Comparison of ENCODE assay signal across 10 mouse cellular contexts in the genomic region with DNA sequence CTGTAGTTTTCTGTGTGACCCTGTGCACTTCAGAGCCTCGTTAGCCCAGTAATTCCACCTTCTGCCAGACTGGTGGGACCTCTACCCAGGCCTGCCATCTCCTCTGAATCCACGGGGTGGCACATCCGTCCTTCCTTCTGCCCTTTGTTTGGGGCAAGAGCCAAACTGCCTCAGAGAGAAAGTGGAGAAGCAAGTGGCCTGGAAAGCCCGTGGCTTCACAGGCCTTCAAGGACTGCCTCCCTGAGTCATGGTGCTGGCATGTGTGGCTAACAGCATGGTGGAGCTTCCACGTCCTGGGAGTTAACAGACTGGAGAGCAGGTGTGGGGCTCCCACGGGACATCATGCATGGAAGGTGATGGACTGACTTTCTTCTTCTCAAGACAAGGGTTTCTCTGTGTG. TPM values are rescaled to one million over a fixed set of nuclear protein-coding genes. Genes with fewer than 3 reads are reported as not detected.
DNase-seq lines count a peak whose midpoint lies in the region; ATAC-seq lines count a peak whose summit lies in the region.
"Had no signal": no experiment of that assay in that cellular context is flagged by ENCODE, and none has a peak within 500 bp of the region (broad histone marks: within the 10 kb centered on the region; RNA-seq: fewer than 3 reads in every experiment).

No protein-coding gene starts in this region.

- peaks cover 62% of the 10 kb centered on the region for H3K36me3 ChIP-seq in forebrain, embryonic 12.5 days (replicated peaks)
- H3K36me3 ChIP-seq in forebrain, embryonic 16.5 days (ENCODE audit: control insufficient read depth, insufficient read depth), result peaks cover 16% of the 10 kb centered on the region; the same call in 1 of the 2 replicates
- H3K36me3 ChIP-seq in midbrain, embryonic 13.5 days, result peaks cover 36% of the 10 kb centered on the region

- H3K27me3 ChIP-seq in forebrain, embryonic 12.5 days, result no peaks in the 10 kb centered on the region
- H3K27me3 ChIP-seq in forebrain, embryonic 16.5 days (replicated peaks; ENCODE audit: control insufficient read depth, insufficient read depth, low read length), result no peaks in the 10 kb centered on the region
- no peaks in the 10 kb centered on the region for H3K27me3 ChIP-seq in midbrain, embryonic 13.5 days
- H3K27me3 ChIP-seq: limb, embryonic 15.5 days had no signal

- peak; percentile 97 for DNase-seq in 3T3-L1 (ENCODE audit: low read depth, low spot score)
- DNase-seq in cerebellum, postnatal 10 days, result peak; percentile 70 to 71
- peak; percentile 49 for DNase-seq in kidney, postnatal 10 days
- DNase-seq in right cerebral cortex, adult 2 months (ENCODE audit: low spot score in 2 of 2), result no peak

- 71% methylated on average over 6 of the region's 6 CpGs for WGBS in forebrain, embryonic 12.5 days
- 47% methylated on average over 6 of the region's 6 CpGs for WGBS in forebrain, embryonic 16.5 days
- WGBS in midbrain, embryonic 13.5 days, result 74% methylated on average over 6 of the region's 6 CpGs

- ATAC-seq in forebrain, embryonic 12.5 days (ENCODE audit: low FRiP score), result no peak
- ATAC-seq in forebrain, embryonic 16.5 days, result no peak
- no peak for ATAC-seq in erythroblast, adult 5-6 weeks (replicated peaks; ENCODE audit: low FRiP score, poor library complexity, severe bottlenecking)
- no peak for ATAC-seq in midbrain, embryonic 13.5 days

- H3K9ac ChIP-seq in forebrain, embryonic 12.5 days, result no peak overlapping the region
- no peak overlapping the region for H3K9ac ChIP-seq in forebrain, embryonic 16.5 days (replicated peaks; ENCODE audit: low read depth, low read length)
- H3K9ac ChIP-seq in midbrain, embryonic 13.5 days (replicated peaks), result no peak overlapping the region
- H3K9ac ChIP-seq: limb, embryonic 15.5 days had no signal

- no peak overlapping the region for H3K4me3 ChIP-seq in forebrain, embryonic 12.5 days (replicated peaks)
- H3K4me3 ChIP-seq in forebrain, embryonic 16.5 days (replicated peaks; ENCODE audit: low read length), result no peak overlapping the region
- H3K4me3 ChIP-seq in midbrain, embryonic 13.5 days (replicated peaks), result no peak overlapping the region
- H3K4me3 ChIP-seq: erythroblast, embryonic 14.5 days; limb, embryonic 15.5 days had no signal

- no peak overlapping the region for H3K4me2 ChIP-seq in forebrain, embryonic 12.5 days
- H3K4me2 ChIP-seq in forebrain, embryonic 16.5 days (ENCODE audit: low read length), result no peak overlapping the region
- H3K4me2 ChIP-seq in midbrain, embryonic 13.5 days (replicated peaks), result no peak overlapping the region
- H3K4me2 ChIP-seq: limb, embryonic 15.5 days had no signal

- no peaks in the 10 kb centered on the region for H3K4me1 ChIP-seq in forebrain, embryonic 12.5 days
- peaks cover 7% of the 10 kb centered on the region for H3K4me1 ChIP-seq in forebrain, embryonic 16.5 days (replicated peaks; ENCODE audit: control insufficient read depth, insufficient read depth, low read length)
- H3K4me1 ChIP-seq in midbrain, embryonic 13.5 days (replicated peaks), result no peaks in the 10 kb centered on the region

- H3K9me3 ChIP-seq in forebrain, embryonic 12.5 days, result no peaks in the 10 kb centered on the region
- H3K9me3 ChIP-seq in forebrain, embryonic 16.5 days (ENCODE audit: control insufficient read depth, low read length), result no peaks in the 10 kb centered on the region
- H3K9me3 ChIP-seq in midbrain, embryonic 13.5 days, result no peaks in the 10 kb centered on the region
- H3K9me3 ChIP-seq: limb, embryonic 15.5 days had no signal

- H3K27ac ChIP-seq in forebrain, embryonic 12.5 days, result 0 out of 2 replicates have a peak overlapping the region, but pooled peaks have one; percentile 2
- H3K27ac ChIP-seq in forebrain, embryonic 16.5 days (ENCODE audit: low read length), result no peak overlapping the region
- H3K27ac ChIP-seq in midbrain, embryonic 13.5 days, result no peak overlapping the region

RNA-seq across cellular contexts. Expression of a gene that starts 8.8 kb away (rescaled TPM):
- polyA plus RNA-seq in forebrain, embryonic 12.5 days (2016; fragmentation: Nextera tagmentation; extraction: Ambion mirVana), result 112 and 118 TPM in 2 replicates
- 35.1 and 42.8 TPM in 2 replicates for polyA plus RNA-seq in forebrain, embryonic 16.5 days (2015; fragmentation: Nextera tagmentation; extraction: Ambion mirVana)
- total RNA-seq in erythroblast, adult 5-6 weeks (2015; ENCODE audit: low replicate concordance), result 28.0 and 63.8 TPM in 2 replicates
- 23.6 and 31.9 TPM in 2 replicates for total RNA-seq in erythroblast, adult 5-6 weeks (2017; ENCODE audit: low replicate concordance)
- polyA plus RNA-seq in midbrain, embryonic 13.5 days (2015; fragmentation: Nextera tagmentation; extraction: Ambion mirVana), result 36.2 and 44.6 TPM in 2 replicates

RNA-seq across cellular contexts. Expression of a gene that starts 28.1 kb away (rescaled TPM):
- 34.1 and 40.3 TPM in 2 replicates for polyA plus RNA-seq in forebrain, embryonic 12.5 days (2016; fragmentation: Nextera tagmentation; extraction: Ambion mirVana)
- 16.1 and 18.8 TPM in 2 replicates for polyA plus RNA-seq in forebrain, embryonic 16.5 days (2015; fragmentation: Nextera tagmentation; extraction: Ambion mirVana)
- total RNA-seq in erythroblast, adult 5-6 weeks (2015; ENCODE audit: low replicate concordance), result 2.5 and 6.9 TPM in 2 replicates
- 3.7 and 5.4 TPM in 2 replicates for total RNA-seq in erythroblast, adult 5-6 weeks (2017; ENCODE audit: low replicate concordance)
- 18.7 and 20.6 TPM in 2 replicates for polyA plus RNA-seq in midbrain, embryonic 13.5 days (2015; fragmentation: Nextera tagmentation; extraction: Ambion mirVana)

RNA-seq across cellular contexts. Expression of a gene that starts 47.2 kb away (rescaled TPM):
- 6.1 and 6.2 TPM in 2 replicates for polyA plus RNA-seq in forebrain, embryonic 12.5 days (2016; fragmentation: Nextera tagmentation; extraction: Ambion mirVana)
- polyA plus RNA-seq in forebrain, embryonic 16.5 days (2015; fragmentation: Nextera tagmentation; extraction: Ambion mirVana), result 3.2 and 3.7 TPM in 2 replicates
- 1.2 TPM in 1 of 2 replicates, not detected in the other for total RNA-seq in erythroblast, adult 5-6 weeks (2015; ENCODE audit: low replicate concordance)
- 0.09 TPM in 1 of 2 replicates, not detected in the other for total RNA-seq in erythroblast, adult 5-6 weeks (2017; ENCODE audit: low replicate concordance)
- polyA plus RNA-seq in midbrain, embryonic 13.5 days (2015; fragmentation: Nextera tagmentation; extraction: Ambion mirVana), result 3.3 and 4.3 TPM in 2 replicates

Comparison
In these comparisons a context has a peak if more than half of its experiments do, and no peak if none do; other contexts are left out.
1. DNase-seq: peak in 3T3-L1 (single experiment), cerebellum, postnatal 10 days (2 of 2) and kidney, postnatal 10 days (single experiment); none in right cerebral cortex, adult 2 months (0 of 2).